Mouse (Mus musculus) induced T-regulatory cell, adult 2 months (primary cell): Measurements from ENCODE around the gene Hbb-bh1.
A peak's percentile ranks its signal among the peaks of the same experiment; 100 is the strongest.
"Not testable (repeated sequence)": the region's sequence is repeated elsewhere in the genome, so short reads cannot be mapped to it uniquely, and the experiment has no call there.

Experiments
- DNase-seq: peaks from one replicate; pipeline ENCODE4 v3.0.0-alpha.2; 2012; ENCODE audit warnings: low read depth

The Hbb-bh1 gene

DNA sequence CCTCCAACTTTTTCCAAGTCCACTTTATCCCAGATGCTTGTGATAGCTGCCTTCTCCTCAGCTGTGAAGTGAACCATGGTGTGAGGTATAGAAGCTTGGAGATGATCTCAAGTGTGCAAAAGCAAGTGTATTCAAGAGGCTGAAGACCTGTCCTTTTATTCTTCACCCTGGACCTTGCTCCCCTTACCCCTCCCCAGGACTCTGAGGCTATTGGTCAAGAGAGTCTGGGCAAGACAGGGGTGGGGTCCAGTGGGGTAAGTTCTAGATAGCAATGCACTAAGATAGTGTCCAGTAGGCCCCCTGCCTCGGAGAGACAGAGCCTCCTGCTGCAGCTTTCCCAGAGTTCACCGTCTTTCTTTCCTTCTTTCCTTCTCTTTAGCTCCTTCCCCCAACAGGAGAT lies at the start of gene Hbb-bh1:
Gene Hbb-bh1 (minus strand): TSS at position 131 of the 400 bp plus-strand sequence.
- no peak for DNase-seq

DNA sequence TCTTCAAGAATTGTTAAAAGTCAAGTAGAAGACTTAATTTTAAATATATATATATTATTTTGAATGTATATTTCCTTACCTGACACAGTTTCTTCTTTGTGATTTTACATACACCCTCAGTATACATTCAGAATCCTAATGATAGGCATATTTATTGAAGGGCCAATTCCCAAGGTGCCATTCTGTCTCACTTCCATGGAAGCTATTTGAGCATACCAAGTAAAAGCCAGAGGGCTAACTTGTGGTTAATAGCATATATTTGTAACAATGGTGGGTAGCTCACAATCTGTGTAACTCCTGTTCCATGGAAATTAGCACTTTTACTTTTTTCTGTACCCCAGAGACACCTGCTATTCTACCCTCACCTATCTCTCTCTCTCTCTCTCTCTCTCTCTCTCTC lies 43.2 kb upstream of the Hbb-bh1 start, which contains the start of gene Olfr66:
Gene Olfr66 (minus strand): TSS at position 101 of the 400 bp plus-strand sequence.
- no peak for DNase-seq

DNA sequence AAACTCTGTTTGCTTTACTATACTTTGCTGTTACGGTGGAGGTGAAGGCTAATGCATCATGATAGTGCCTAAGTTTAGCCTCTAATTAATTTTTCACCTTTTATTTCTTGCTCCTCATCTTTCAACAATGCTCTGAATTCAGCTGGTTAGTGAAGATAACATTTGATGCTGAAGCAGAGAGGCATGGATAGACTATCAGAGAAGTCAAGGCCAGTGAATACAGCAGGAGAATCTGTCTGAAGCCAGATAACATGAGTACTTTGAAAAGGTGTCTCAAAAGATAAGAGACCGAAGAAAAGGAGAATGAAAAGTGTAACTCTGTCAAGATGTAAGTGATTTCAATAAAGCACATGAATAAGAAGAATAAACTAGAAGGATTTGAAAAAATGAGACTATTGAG lies 34.1 kb upstream of the Hbb-bh1 start:
- no peak for DNase-seq

- DNase-seq: no peak
Measured at GRCm38 (mm10) chr7:103874451-103874850, 31.5 kb upstream of the Hbb-bh1 start.

- DNase-seq: peak; percentile 9
Measured at GRCm38 (mm10) chr7:103873064-103873463, 30.1 kb upstream of the Hbb-bh1 start.

DNA sequence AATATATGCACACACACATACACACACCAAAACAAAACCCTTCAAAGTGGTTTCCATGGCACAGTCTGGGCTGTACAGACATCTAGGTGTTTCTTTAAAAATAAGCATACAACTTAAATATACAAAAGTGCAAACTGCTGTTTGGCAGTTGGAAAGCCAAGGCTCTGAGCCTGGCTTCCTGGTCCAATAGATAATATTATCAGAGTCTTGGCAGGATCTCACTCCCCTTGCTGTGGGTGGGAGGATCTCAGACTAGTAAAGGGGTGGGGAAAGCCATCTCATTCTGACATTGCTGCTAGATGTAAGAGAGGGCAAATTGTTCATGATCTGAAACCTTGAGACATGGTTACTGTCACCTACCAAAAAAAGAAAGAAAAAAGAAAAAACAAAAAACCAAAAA lies 27.7 kb upstream of the Hbb-bh1 start:
- DNase-seq: no peak

DNA sequence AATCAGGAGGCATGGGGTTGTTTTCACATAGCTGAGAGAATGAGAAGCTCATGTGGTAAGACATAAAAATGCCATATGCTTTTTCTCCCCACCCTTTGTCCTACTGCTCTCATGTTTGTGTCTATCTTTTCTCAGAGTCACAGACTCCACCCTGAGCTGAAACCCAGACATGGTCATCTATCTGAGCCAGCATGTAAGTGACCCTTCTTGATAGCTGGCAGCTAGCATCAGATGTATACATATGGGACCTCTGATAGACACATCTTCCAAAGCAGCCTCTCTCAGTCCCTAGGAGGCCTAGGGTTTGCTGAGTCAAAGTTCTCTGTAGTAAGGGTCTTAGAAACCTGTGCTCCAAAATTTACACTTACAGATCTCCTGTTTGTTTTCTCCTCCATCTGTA lies 22.8 kb upstream of the Hbb-bh1 start:
- no peak for DNase-seq

DNA sequence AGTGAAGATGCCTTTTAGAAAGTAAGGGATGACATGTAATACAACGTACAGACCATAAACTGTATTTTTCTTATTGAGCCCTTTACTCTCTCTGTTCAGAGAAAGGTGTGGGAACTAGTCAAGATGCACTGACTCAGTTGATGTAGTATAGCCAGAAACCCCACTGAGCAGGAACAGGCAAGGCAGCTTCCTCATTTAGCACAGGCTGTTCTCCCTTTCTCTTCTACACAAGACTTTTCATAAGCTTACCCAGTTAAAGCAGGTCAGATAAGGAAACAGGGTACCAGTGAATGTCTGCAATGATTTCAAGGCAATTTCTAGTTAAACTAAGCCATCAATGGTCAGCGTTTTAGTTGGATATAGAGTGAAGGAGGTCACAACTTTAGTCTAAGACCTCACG lies 18.6 kb upstream of the Hbb-bh1 start:
- no peak for DNase-seq

GRCm38 (mm10) chr7:103860855-103861254 lies 17.9 kb upstream of the Hbb-bh1 start:
- DNase-seq: peak; percentile 4

GRCm38 (mm10) chr7:103859076-103859475 lies 16.1 kb upstream of the Hbb-bh1 start:
- no peak for DNase-seq

GRCm38 (mm10) chr7:103854669-103855068 lies 11.7 kb upstream of the Hbb-bh1 start:
- DNase-seq: no peak

DNA sequence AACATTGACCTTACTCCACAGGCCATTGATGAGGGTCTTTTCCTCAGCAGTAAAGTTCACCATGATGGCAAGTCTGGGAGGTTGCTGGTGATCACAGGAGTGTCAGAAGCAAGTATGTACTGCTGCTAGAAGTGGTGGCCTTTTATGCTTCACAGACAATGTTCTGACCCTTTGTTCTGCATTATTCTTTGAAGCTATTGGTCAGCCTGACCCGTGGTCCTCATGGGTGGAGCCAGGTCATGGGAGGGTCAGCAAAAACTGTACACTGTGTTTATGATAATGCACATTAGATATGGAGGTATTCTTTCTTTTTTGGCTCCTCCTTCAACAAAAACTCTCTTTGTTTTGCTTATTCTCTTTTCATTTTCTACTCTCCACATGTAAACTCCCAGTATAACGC lies 10.1 kb upstream of the Hbb-bh1 start, which contains the start of gene Hbb-y:
Gene Hbb-y (minus strand): TSS at position 127 of the 400 bp plus-strand sequence.
- no peak for DNase-seq

- DNase-seq: no peak
Measured at GRCm38 (mm10) chr7:103844525-103845325, 1.8 kb upstream of the Hbb-bh1 start.

- no peak for DNase-seq
Measured at GRCm38 (mm10) chr7:103840268-103840667, 2.7 kb downstream of the Hbb-bh1 start, which contains the start of gene Hbb-bh2. Hbb-bh2 (minus strand) TSS chr7:103840520.

DNA sequence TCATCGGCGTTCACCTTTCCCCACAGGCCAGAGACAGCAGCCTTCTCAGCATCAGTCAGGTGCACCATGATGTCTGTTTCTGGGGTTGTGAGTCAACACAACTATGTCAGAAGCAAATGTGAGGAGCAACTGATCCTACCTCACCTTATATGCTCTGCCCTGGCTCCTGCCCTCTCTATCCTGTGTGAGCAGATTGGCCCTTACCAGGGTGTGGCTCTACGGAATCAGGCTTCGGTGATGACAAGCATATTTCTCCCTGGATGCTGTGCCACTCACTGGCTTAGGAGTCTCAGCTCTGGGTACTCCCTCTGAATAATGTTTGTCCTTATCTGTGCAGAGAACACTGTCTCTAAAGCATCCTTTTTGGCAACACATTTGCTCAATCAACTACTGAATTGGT lies 15.2 kb downstream of the Hbb-bh1 start, which contains the start of gene Hbb-bs:
Gene Hbb-bs (minus strand): TSS at position 289 of the 400 bp plus-strand sequence.
- DNase-seq: no peak

- DNase-seq: not testable (repeated sequence)
Measured at GRCm38 (mm10) chr7:103827139-103827538, 15.8 kb downstream of the Hbb-bh1 start.

- no peak for DNase-seq
Measured at GRCm38 (mm10) chr7:103826255-103826887, 16.6 kb downstream of the Hbb-bh1 start.

DNA sequence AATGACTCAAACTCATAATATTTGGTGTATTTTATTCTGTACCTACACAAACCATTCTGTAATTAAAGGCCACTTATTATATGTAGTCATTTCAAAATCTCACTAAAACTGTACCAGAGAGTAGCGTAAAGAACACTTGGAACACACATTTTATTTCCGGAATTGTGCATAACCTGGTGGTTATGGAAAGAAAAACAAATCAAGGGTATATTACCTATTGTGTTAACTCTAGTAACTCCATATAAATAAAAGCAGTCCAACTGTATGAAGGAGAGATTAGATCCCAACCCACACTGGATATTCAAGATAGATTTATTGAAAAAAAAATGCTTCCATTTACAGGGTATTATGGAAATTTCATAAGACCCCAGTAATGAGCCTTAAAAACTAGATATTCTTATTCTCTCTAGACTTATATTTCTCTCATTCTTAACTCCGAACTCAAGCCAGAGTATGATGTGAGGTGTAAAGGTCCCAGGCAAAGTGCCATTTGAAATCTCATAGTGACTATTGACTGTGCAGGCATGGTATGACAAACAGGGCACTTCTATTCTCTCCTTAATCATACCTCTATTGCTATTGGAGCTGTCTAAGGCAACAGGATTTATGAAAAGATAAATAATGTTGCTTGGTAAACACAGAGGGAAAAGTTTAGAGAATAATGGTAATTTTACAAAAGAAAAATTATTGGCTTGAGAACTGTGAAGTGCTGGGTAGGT lies 17.3 kb downstream of the Hbb-bh1 start:
- no peak for DNase-seq

DNA sequence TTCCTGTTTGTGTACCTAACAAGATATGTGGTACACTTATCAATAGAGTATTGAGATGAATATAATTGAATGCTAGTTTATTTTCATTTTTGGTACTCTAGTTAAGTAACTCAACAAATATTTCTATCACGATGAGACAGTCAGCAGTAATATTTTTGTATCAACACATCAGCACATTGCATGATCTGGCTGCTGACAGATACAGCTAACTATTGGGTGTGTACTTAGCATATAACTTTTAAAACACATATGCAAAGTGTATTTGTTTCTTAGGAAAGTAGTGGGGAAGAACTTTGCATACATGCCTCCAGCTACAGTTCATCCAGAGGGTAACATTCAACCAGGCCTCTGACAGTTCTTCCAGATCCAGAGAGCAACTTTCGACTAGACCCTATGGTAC lies 18.4 kb downstream of the Hbb-bh1 start:
- DNase-seq: no peak

- DNase-seq: not testable (repeated sequence)
Measured at GRCm38 (mm10) chr7:103815085-103815484, 27.9 kb downstream of the Hbb-bh1 start.

- DNase-seq: no peak
Measured at GRCm38 (mm10) chr7:103813766-103814165, 29.2 kb downstream of the Hbb-bh1 start, which contains the start of gene Hbb-bt. Hbb-bt (minus strand) TSS chr7:103813996.

GRCm38 (mm10) chr7:103813152-103813551 lies 29.8 kb downstream of the Hbb-bh1 start:
- DNase-seq: not testable (repeated sequence)
